Mouse (Mus musculus): ENCODE data around the gene Etv5.

DNA sequence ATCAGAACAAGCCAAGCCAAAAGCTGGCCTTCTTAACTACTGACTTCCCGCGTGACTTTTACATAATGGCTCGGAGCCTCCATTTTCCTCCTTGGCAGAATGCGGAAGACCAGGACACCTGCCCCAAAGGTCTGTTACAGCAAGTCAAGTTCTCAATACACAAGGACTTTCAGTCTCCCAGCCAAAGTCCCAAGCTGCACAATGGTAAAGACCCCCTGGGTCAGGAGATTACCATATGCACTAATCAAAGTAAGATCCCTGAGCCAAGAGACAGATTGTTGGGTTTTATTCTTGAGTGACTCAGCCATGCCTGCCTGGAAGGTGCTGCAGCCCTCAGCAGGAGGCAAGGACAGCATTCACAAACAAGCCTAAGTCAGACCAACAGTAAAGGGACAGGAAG, 33.5 kb downstream of the Etv5 start:
- TF ChIP-seq GATA1 (IDR thresholded peaks at IDR 0.05; ENCODE audit: borderline replicate concordance, low read length): no peak
- TF ChIP-seq FLI1 (IDR thresholded peaks at IDR 0.05; ENCODE audit: low read length): no peak

All from megakaryocyte, embryonic 14.5 days (primary cell).